Mouse (Mus musculus): ENCODE measurements at regions not wholly inside any gene's neighbourhood (a gene's known extent, or its start where the extent isn't known, plus 50 kb on each side); places are given as distances from the start of the nearest gene placed in this dataset.
A peak's percentile ranks its signal among the peaks of the same experiment; 100 is the strongest.

DNA sequence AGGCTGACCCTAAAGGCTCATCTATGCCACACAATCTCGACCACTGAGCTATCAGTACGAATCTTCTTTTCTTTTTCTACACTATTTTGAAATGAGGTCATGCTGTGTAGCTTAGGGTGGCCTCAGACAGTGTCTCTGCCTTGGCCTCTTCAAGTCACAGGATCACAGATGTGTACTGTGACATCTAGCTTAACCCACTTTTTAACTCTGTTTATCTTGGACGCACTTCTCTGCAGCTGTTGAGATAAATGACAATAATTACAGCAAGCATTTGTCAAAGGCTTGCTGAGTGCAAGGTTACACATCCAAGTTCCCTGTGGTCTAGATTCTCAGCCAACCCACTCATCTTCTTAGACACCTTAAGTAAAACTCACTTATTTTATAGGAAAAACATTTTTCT lies 63.3 kb upstream of the Adtrp start:
- WGBS: 54% methylated on average over 3 of the region's 3 CpGs
- H3K36me3 ChIP-seq (ENCODE audit: control insufficient read depth, insufficient read depth, low read length): no peaks in the 10 kb centered on the region
- DNase-seq (ENCODE audit: extremely low read depth, low read depth, low spot score): peak; percentile 51
- no peaks in the 10 kb centered on the region for H3K27me3 ChIP-seq (ENCODE audit: control insufficient read depth, insufficient read depth, low read length)
- peaks cover 5% of the 10 kb centered on the region; the same call in 1 of the 2 replicates for H3K4me1 ChIP-seq (ENCODE audit: control insufficient read depth, insufficient read depth, low read length)
- H3K79me2 ChIP-seq (ENCODE audit: control insufficient read depth, insufficient read depth, low read length): no peaks in the 10 kb centered on the region
- no peak overlapping the region for H3K27ac ChIP-seq (replicated peaks; ENCODE audit: insufficient read depth, low read depth, low read length)
- H3K4me3 ChIP-seq (ENCODE audit: insufficient read depth, low read depth, low read length): no peak overlapping the region
- TF ChIP-seq CTCF (IDR thresholded peaks at IDR 0.05; ENCODE audit: low read depth, low read length) (no peak), POLR2A (IDR thresholded peaks at IDR 0.05; ENCODE audit: extremely low read depth, insufficient read depth, low read length) (no peak)
- H3K9ac ChIP-seq (ENCODE audit: low read depth, low read length): no peak overlapping the region

DNA sequence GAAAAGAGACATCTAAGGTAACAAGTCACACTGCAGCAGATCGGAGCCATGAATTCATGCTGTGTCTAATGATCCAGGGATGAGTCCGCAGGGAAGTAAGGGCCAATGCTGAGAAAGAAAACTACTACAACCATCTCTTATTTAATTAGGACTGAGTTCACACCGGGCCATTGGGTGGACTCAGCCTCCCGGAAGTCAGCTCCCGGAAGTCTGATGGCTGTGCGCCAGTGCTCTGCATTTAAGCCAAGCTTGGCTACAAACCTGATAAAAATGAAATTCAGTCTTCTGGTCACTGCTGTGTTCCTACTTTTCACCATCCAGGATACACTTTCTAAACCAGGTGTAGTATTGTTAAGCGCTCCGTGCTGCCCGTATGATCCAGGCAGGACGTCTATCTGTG lies 62.8 kb upstream of the Adtrp start:
- no peak overlapping the region for H3K4me3 ChIP-seq (ENCODE audit: insufficient read depth, low read depth, low read length)
- no peaks in the 10 kb centered on the region for H3K79me2 ChIP-seq (ENCODE audit: control insufficient read depth, insufficient read depth, low read length)
- no peak overlapping the region for H3K9ac ChIP-seq (ENCODE audit: low read depth, low read length)
- no peaks in the 10 kb centered on the region for H3K27me3 ChIP-seq (ENCODE audit: control insufficient read depth, insufficient read depth, low read length)
- H3K27ac ChIP-seq (replicated peaks; ENCODE audit: insufficient read depth, low read depth, low read length): no peak overlapping the region
- 62% methylated on average over 10 of the region's 10 CpGs for WGBS
- TF ChIP-seq POLR2A (IDR thresholded peaks at IDR 0.05; ENCODE audit: extremely low read depth, insufficient read depth, low read length) (no peak), CTCF (IDR thresholded peaks at IDR 0.05; ENCODE audit: low read depth, low read length) (no peak)
- no peaks in the 10 kb centered on the region for H3K36me3 ChIP-seq (ENCODE audit: control insufficient read depth, insufficient read depth, low read length)
- DNase-seq (ENCODE audit: extremely low read depth, low read depth, low spot score): peak; percentile 17
- peaks cover 5% of the 10 kb centered on the region; the same call in 1 of the 2 replicates for H3K4me1 ChIP-seq (ENCODE audit: control insufficient read depth, insufficient read depth, low read length)

DNA sequence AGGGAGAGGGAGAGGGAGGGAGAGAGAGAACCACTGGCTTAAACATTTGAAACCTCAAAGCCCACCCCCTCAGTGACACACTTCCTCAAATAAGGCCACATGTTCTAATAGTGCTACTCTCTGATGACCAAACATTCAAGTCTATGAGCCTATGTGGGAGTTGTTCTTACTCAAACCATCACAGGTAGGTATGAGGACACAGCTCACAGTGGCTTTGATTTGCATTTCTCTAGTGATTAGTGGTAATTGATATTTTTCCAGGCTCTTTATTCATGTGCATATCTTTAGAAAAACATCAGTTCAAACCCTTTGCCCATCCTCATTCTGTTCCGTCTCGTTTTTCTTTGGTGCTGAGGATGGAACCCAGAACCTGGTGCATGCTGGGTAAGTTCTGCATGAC lies 59.5 kb upstream of the Adtrp start:
- H3K27me3 ChIP-seq (ENCODE audit: control insufficient read depth, insufficient read depth, low read length): no peaks in the 10 kb centered on the region
- WGBS: 92% methylated on average over 2 of the region's 2 CpGs
- no peak overlapping the region for H3K9ac ChIP-seq (ENCODE audit: low read depth, low read length)
- H3K79me2 ChIP-seq (ENCODE audit: control insufficient read depth, insufficient read depth, low read length): no peaks in the 10 kb centered on the region
- TF ChIP-seq CTCF (IDR thresholded peaks at IDR 0.05; ENCODE audit: low read depth, low read length) (no peak), POLR2A (IDR thresholded peaks at IDR 0.05; ENCODE audit: extremely low read depth, insufficient read depth, low read length) (no peak)
- H3K27ac ChIP-seq (replicated peaks; ENCODE audit: insufficient read depth, low read depth, low read length): no peak overlapping the region
- no peak overlapping the region for H3K4me3 ChIP-seq (ENCODE audit: insufficient read depth, low read depth, low read length)
- peaks cover 5% of the 10 kb centered on the region; the same call in 1 of the 2 replicates for H3K4me1 ChIP-seq (ENCODE audit: control insufficient read depth, insufficient read depth, low read length)
- no peaks in the 10 kb centered on the region for H3K36me3 ChIP-seq (ENCODE audit: control insufficient read depth, insufficient read depth, low read length)
- no peak for DNase-seq (ENCODE audit: extremely low read depth, low read depth, low spot score)

DNA sequence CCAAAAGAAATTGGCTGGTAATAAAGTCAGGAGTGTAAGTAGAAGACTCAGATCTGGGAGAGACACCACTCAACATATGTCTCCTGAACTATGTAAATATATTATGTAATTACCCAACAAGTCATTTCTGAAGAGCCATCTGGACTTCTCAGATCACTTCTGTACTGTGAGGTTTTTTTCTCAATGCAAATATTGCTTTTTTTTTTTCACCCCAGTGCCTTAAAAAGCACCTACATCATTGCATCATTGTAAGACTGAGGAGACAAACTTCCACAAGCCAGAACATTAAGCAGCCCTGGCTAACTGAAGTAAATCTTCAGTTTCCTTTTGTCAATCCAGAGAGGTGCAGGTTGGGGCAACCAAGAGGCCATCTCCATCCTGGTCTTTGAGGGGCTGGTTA lies 55.8 kb upstream of the Adtrp start:
- H3K27ac ChIP-seq (replicated peaks; ENCODE audit: insufficient read depth, low read depth, low read length): no peak overlapping the region
- no peak overlapping the region for H3K9ac ChIP-seq (ENCODE audit: low read depth, low read length)
- no peaks in the 10 kb centered on the region for H3K36me3 ChIP-seq (ENCODE audit: control insufficient read depth, insufficient read depth, low read length)
- no peak for TF ChIP-seq CTCF (IDR thresholded peaks at IDR 0.05; ENCODE audit: low read depth, low read length)
- no peak for TF ChIP-seq POLR2A (IDR thresholded peaks at IDR 0.05; ENCODE audit: extremely low read depth, insufficient read depth, low read length)
- DNase-seq (ENCODE audit: extremely low read depth, low read depth, low spot score): no peak
- H3K79me2 ChIP-seq (ENCODE audit: control insufficient read depth, insufficient read depth, low read length): no peaks in the 10 kb centered on the region
- H3K4me3 ChIP-seq (ENCODE audit: insufficient read depth, low read depth, low read length): no peak overlapping the region
- no peaks in the 10 kb centered on the region for H3K27me3 ChIP-seq (ENCODE audit: control insufficient read depth, insufficient read depth, low read length)
- H3K4me1 ChIP-seq (ENCODE audit: control insufficient read depth, insufficient read depth, low read length): no peaks in the 10 kb centered on the region

DNA sequence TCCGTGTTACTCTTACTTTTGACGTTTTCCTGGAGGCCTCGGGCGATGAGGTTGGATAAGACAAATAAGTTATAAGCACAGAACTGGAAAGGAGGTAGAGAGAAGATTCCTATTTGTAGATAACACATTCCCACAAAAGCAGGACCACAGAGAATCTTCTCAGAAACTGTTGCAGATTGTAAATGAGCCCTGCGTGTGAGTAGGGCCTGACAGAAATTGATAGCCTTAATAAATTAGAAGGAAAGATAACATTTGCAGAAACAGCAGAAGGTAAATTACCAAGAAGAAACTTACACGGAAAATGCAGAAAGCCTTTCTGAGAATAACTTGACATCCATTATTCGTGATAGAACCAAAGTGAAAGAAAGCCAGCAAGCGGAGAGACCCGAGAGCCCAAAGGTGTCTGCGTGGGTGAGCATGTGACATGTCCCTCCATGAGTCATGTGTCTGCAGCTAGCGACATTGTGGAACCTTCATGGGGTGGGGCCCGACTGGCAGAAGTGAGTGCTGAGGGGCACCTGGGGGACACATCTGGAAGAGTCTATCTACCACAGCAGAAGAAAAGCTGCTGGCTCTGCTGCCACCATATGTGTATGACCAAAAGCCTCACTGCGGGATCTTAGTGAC lies 52.5 kb upstream of the Adtrp start:
- no peak overlapping the region for H3K9ac ChIP-seq (ENCODE audit: low read depth, low read length)
- WGBS: 92% methylated on average over 13 of the region's 13 CpGs

DNA sequence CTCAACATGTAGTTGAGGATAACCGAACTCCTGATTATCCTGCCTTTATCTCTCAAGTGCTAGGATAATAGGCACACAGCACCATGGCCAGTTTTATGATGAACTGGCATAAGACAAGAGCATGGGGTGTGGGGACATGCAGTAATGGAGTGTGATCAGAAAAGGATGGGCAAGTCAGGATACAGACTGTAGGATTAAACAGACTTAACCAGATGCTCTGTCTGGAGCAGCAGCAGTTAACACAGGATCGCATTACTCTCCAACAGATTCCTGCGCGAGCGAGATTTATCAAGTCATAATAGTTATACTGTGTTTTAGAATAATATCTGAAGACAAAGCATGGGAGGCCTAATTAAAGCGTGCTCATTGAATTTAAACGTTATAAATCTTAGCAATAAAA lies 51.8 kb upstream of the Adtrp start:
- Histone ChIP-seq H3K36me3 (ENCODE audit: control insufficient read depth, insufficient read depth, low read length) (no peaks in the 10 kb centered on the region), H3K27ac (replicated peaks; ENCODE audit: insufficient read depth, low read depth, low read length) (no peak overlapping the region), H3K9ac (ENCODE audit: low read depth, low read length) (no peak overlapping the region), H3K79me2 (ENCODE audit: control insufficient read depth, insufficient read depth, low read length) (no peaks in the 10 kb centered on the region), H3K27me3 (ENCODE audit: control insufficient read depth, insufficient read depth, low read length) (no peaks in the 10 kb centered on the region), H3K4me3 (ENCODE audit: insufficient read depth, low read depth, low read length) (no peak overlapping the region), H3K4me1 (ENCODE audit: control insufficient read depth, insufficient read depth, low read length) (no peaks in the 10 kb centered on the region)
- WGBS: 93% methylated on average over 7 of the region's 7 CpGs
- no peak for TF ChIP-seq CTCF (IDR thresholded peaks at IDR 0.05; ENCODE audit: low read depth, low read length)
- TF ChIP-seq POLR2A (IDR thresholded peaks at IDR 0.05; ENCODE audit: extremely low read depth, insufficient read depth, low read length): no peak
- no peak for DNase-seq (ENCODE audit: extremely low read depth, low read depth, low spot score)

More for the DNA sequence above, 52.5 kb upstream of the Adtrp start:
- TF ChIP-seq POLR2A (IDR thresholded peaks at IDR 0.05; ENCODE audit: extremely low read depth, insufficient read depth, low read length) (no peak), CTCF (IDR thresholded peaks at IDR 0.05; ENCODE audit: low read depth, low read length) (no peak)
- no peaks in the 10 kb centered on the region for H3K4me1 ChIP-seq (ENCODE audit: control insufficient read depth, insufficient read depth, low read length)
- DNase-seq (ENCODE audit: extremely low read depth, low read depth, low spot score): no peak
- H3K27me3 ChIP-seq (ENCODE audit: control insufficient read depth, insufficient read depth, low read length): no peaks in the 10 kb centered on the region
- no peak overlapping the region for H3K27ac ChIP-seq (replicated peaks; ENCODE audit: insufficient read depth, low read depth, low read length)
- H3K79me2 ChIP-seq (ENCODE audit: control insufficient read depth, insufficient read depth, low read length): no peaks in the 10 kb centered on the region
- no peak overlapping the region for H3K4me3 ChIP-seq (ENCODE audit: insufficient read depth, low read depth, low read length)
- H3K36me3 ChIP-seq (ENCODE audit: control insufficient read depth, insufficient read depth, low read length): no peaks in the 10 kb centered on the region

All from liver, adult 2 months (tissue).